Mouse (Mus musculus): ENCODE results near the gene Zfp446.
A peak's percentile ranks its signal among the peaks of the same experiment; 100 is the strongest.

Zfp446 gene

DNA sequence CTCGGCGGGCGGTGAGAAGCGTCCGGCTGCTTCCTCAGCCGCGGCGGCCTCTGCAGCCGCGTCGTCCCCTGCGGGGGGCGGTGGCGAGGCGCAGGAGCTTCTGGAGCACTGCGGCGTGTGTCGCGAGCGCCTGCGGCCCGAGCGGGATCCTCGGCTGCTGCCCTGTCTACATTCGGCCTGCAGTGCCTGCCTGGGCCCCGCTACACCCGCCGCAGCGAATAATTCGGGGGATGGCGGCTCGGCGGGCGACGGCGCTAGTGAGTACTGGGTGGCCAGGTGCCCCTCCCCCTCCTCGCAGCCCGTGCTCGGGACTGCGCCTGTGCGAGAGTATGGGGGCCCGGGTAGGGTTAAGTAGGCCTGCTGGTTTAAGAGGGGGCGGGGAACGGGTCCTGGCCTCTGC lies 47.2 kb downstream of the Zfp446 start:
- peak; percentile 78 for DNase-seq (ENCODE audit: low read depth)

DNA sequence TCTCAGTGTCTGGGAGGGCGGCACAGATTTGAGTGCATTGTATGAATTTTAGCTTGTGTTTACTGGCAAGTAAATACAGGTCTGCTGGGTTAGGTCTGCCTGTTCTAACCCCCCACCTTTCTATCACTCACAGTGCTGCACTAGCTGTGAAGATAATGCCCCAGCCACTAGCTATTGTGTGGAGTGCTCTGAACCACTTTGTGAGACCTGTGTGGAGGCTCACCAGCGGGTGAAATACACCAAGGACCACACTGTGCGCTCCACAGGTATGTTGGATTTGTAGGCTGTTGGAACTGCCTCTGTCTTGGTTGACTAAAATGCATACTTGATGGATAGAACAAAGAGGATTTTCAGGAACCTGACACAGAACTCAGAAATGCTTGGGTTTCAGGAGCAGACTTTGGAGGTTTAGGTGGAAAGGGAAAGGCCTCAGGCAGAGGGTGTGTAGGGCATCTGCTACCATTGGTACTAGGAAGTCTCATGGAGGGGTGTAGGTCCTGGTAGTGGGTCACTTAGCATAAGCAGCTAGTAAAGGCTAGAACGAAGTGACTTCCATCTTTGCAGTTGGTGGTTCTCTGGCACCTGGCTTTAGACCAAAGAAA lies 48.0 kb downstream of the Zfp446 start:
- DNase-seq (ENCODE audit: low read depth): no peak

DNA sequence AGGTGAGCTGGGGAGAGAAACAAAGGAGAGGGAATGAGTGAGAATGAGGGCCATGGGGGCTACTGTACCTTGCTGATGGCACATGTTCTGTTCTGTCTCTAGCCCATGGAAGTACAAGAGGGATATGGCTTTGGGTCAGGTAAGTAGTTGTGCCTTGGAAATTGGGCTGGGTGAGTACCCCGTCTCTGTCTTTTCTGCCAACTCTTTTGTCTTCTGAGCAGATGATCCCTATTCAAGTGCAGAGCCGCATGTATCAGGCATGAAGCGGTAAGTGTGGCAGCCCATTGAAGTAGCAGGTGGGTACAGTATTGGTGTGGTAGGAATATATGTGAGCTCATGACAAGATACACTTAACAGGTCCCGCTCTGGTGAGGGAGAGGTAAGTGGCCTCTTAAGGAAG lies 51.3 kb downstream of the Zfp446 start:
- DNase-seq (ENCODE audit: low read depth): no peak

DNA sequence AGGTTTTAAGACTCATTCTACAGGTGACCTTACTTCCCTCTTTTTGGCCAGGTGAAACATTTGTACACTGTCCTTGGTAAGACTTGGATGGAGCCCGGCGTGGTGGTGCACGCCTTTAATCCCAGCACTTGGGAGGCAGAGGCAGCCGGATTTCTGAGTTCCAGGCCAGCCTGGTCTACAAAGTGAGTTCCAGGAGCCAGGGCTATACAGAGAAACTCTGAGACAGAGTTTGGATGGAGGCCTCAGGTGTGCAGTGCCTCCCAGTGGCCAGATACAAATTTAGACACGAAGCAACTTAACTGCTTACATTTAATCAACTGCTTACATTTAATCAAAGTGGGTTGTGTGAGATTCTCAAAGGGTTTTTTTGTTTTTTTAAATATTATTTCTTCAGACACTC lies 53.4 kb downstream of the Zfp446 start:
- peak; percentile 55 for DNase-seq (ENCODE audit: low read depth)

DNA sequence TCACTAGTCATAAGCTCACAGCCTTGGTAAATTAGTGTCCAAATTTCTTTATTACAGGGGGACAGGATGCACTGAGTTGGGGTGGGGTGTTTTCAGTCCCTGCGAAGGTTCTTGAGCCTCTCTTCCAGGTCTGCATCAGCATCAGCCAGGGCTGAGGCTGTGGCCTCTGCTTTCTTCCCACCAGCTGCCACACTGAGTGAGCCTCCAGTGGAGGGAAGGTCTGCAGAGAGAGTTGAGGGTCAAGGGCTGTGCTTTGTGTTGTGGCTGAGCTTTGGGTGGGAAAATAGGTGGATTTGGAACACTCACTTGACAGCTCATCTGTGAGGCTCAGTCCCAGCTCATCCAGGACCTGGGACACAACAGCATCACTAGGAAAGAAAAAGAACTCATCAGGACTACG lies 54.3 kb downstream of the Zfp446 start:
- DNase-seq (ENCODE audit: low read depth): no peak

DNA sequence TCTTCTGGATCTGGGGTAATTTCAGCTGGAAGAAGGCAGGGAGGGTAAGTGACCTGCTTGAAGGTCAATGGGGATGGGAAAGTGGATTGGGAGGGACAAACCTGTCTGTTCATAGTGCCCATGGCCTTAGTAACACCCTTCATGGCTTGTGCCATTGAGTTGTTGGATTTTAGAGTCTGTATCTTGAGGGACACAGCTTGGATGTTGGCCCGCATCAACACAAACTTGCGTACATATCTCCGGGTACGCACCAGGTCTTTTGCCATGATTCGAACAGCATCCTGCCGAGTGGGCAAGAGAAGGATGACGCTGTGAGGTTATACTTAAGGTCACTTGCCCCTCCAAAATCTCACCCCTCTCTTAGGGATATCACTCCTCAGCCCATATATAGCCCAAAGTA lies 54.9 kb downstream of the Zfp446 start:
- DNase-seq (ENCODE audit: low read depth): no peak

DNA sequence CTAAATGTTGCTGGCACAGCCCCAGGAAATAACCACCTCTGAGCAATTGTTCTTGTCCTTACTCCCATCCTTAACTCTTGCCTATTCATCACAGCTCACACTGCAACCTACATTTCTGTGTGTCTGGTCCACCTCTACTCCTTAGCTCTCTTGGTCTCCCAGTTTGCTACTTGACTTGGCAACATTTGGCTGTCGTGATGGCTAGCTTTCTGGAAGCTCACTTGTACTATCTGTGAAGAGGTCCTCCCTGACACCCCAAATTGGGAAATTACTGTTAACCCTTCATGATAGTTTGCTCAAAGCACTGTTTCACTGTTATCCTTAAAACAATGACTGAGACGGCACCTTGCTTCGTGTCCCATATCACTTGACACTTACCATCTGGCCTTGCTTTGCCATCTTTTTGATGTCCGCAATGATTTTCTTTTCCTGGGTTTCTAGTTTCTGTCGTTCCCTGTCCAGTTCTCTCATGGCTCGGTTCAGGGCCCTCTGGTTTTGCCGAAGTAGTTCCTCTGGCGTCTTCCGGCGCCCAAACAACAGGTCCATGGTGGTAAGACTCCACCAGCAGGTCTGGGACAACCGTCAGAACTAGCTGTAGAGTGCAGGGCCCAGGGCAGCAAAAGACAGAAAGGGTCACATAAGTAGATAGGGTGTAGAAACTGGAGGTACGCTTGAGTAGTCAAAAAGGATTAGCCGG lies 56.0 kb downstream of the Zfp446 start:
- DNase-seq (ENCODE audit: low read depth): no peak

DNA sequence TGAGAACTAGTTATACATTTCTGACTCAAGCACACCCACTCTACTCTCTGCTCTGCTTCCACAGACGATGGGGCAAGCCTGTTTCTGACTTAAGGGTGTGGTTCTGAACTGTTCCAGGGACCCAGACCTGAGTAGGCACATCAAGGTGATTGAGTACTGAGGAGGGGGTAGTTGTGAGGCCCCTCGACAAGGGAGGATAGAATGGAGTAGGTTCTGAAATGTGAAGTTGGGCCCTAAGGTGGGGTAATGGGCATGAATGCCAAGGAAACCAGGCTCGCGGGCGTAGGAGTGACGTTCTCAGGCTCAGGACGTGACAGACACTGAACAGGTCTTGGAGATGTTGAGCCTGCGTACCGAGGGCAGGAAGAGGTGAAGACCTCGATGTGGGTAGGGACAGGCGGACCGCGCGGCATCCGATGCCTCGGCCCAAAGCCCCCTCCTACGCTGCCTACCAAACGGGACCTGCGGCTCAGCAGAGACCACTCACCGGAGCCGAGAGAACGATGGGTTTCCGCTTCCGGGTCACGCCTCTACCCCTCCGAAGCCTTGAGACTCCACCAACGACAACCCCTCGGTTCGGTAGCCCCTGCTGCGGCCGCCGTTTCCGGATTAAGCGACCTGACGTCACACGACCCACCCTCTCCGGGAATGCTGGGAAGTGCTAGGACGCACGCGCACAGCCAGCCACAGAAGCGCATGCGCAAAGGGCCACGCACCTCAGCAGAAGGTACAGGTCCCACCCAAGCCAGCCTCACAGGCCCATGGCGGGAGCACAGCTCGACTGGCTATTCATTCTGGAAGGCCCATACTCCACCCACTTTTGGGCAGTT lies 56.7 kb downstream of the Zfp446 start, which contains the start of gene Chmp2a:
TSS of gene Chmp2a (minus strand) at position 660 of the 830 bp plus-strand sequence.
- DNase-seq (ENCODE audit: low read depth): peak; percentile 97

Data from induced T-regulatory cell, adult 2 months (primary cell).